Mouse (Mus musculus) embryonic facial prominence, embryonic 14.5 days (tissue): Measurements from ENCODE around the gene Rnft2. TPM values are rescaled to one million over a fixed set of nuclear protein-coding genes. Genes with fewer than 3 reads are reported as not detected.

ENCODE experiments used
- ATAC-seq: fragments of 200-750 bp; cut with Nextera tagmentation; 2 replicates; pipeline ENCODE4 v1.8.0; 2017; ENCODE audit warnings: low read depth, moderate number of reproducible peaks, moderate TSS enrichment
- DNase-seq: peaks from one replicate; pipeline ENCODE4 v3.0.0-alpha.2; 2015; ENCODE audit warnings: low spot score
- H3K27ac ChIP-seq: fragments of 300-500 bp; sonication (generic); replicated peaks from 2 replicates; pipeline ENCODE4 v1.5.1; 2014; ENCODE audit warnings: low read depth, mild to moderate bottlenecking, low read length, moderate library complexity
- H3K27me3 ChIP-seq: fragments of 300-500 bp; sonication (generic); replicated peaks from 2 replicates; pipeline ENCODE4 v1.6.1; 2014; ENCODE audit warnings: low read length; ENCODE audit not compliant: control insufficient read depth, insufficient read depth
- H3K36me3 ChIP-seq: fragments of 300-500 bp; sonication (generic); 2 replicates; pipeline ENCODE4 v1.6.1; 2014; ENCODE audit warnings: low read length, mixed read lengths; ENCODE audit not compliant: control insufficient read depth, insufficient read depth
- H3K4me1 ChIP-seq: fragments of 300-500 bp; sonication (generic); 2 replicates; pipeline ENCODE4 v1.6.1; 2014; ENCODE audit warnings: antibody characterized with exemption, low read length; ENCODE audit not compliant: control insufficient read depth, insufficient read depth
- H3K4me2 ChIP-seq: fragments of 300-500 bp; sonication (generic); 2 replicates; pipeline ENCODE4 v1.6.1; 2014; ENCODE audit warnings: low read depth, mild to moderate bottlenecking, low read length, moderate library complexity, mixed read lengths
- H3K4me3 ChIP-seq: fragments of 300-500 bp; sonication (generic); 2 replicates; pipeline ENCODE4 v1.5.1; 2014; ENCODE audit warnings: low read depth, mild to moderate bottlenecking, low read length
- H3K9ac ChIP-seq: fragments of 300-500 bp; sonication (generic); 2 replicates; pipeline ENCODE4 v1.6.1; 2014; ENCODE audit warnings: low read depth, mild to moderate bottlenecking, low read length, moderate library complexity, mixed read lengths
- H3K9me3 ChIP-seq: fragments of 300-500 bp; sonication (generic); 2 replicates; pipeline ENCODE4 v1.6.1; 2016; ENCODE audit warnings: low read length; ENCODE audit not compliant: control insufficient read depth
- WGBS: fragments of 180-500 bp; shearing (Covaris S2); extraction: QIAGEN DNeasy Blood & Tissue Kit; methylation state at CpG from one replicate; pipeline ENCODE4 v1.1.7; 2014; 5-methylcytosine and 5-hydroxymethylcytosine counted together
- polyA plus RNA-seq: library from polyadenylated mRNA; unstranded; fragments of >200 nt; fragmentation: Nextera tagmentation; extraction: Ambion mirVana; gene quantifications from 2 replicates; pipeline ENCODE4 v1.2.1, GENCODE M21; 2014

The Rnft2 gene
- polyA plus RNA-seq, 1 experiment from 2014 or later: 2.8 TPM

GRCm38 (mm10) chr5:118236891-118237290, 8.0 kb downstream of the Rnft2 start:
- H3K4me3 ChIP-seq: no peak overlapping the region
- H3K4me1 ChIP-seq: no peaks in the 10 kb centered on the region
- H3K9me3 ChIP-seq: no peaks in the 10 kb centered on the region
- H3K9ac ChIP-seq: no peak overlapping the region
- no peak overlapping the region for H3K27ac ChIP-seq
- no peak overlapping the region for H3K4me2 ChIP-seq
- DNase-seq (no peak), ATAC-seq (no peak)
- H3K27me3 ChIP-seq: no peaks in the 10 kb centered on the region
- peaks cover 29% of the 10 kb centered on the region for H3K36me3 ChIP-seq
- 78% methylated on average over 8 of the region's 12 CpGs for WGBS

GRCm38 (mm10) chr5:118230071-118230611, 14.8 kb downstream of the Rnft2 start:
- ATAC-seq (no peak), DNase-seq (no peak)
- H3K4me1 ChIP-seq: no peaks in the 10 kb centered on the region
- H3K9me3 ChIP-seq: no peaks in the 10 kb centered on the region
- 92% methylated on average over 13 of the region's 13 CpGs for WGBS
- H3K27ac ChIP-seq: no peak overlapping the region
- H3K4me2 ChIP-seq: no peak overlapping the region
- H3K27me3 ChIP-seq: no peaks in the 10 kb centered on the region
- H3K4me3 ChIP-seq: no peak overlapping the region
- H3K36me3 ChIP-seq: peaks cover 30% of the 10 kb centered on the region
- no peak overlapping the region for H3K9ac ChIP-seq

- Histone ChIP-seq H3K4me3 (no peak overlapping the region), H3K9me3 (no peaks in the 10 kb centered on the region), H3K27ac (no peak overlapping the region), H3K27me3 (no peaks in the 10 kb centered on the region), H3K9ac (no peak overlapping the region), H3K4me1 (no peaks in the 10 kb centered on the region), H3K4me2 (no peak overlapping the region), H3K36me3 (peaks cover 19% of the 10 kb centered on the region; the same call in 1 of the 2 replicates)
- WGBS: 61% methylated on average over 9 of the region's 9 CpGs
- peak; percentile 12; the same call in 1 of the 2 replicates for ATAC-seq
- DNase-seq: no peak
Measured at GRCm38 (mm10) chr5:118223142-118223757, 21.7 kb downstream of the Rnft2 start.

GRCm38 (mm10) chr5:118217410-118217809, 27.5 kb downstream of the Rnft2 start:
- Histone ChIP-seq H3K36me3 (0 out of 2 replicates have a peak, but pooled peaks cover 4% of the 10 kb centered on the region), H3K9ac (no peak overlapping the region), H3K4me2 (no peak overlapping the region), H3K9me3 (no peaks in the 10 kb centered on the region), H3K27ac (no peak overlapping the region), H3K4me1 (peaks cover 5% of the 10 kb centered on the region; the same call in 1 of the 2 replicates), H3K4me3 (no peak overlapping the region), H3K27me3 (no peaks in the 10 kb centered on the region)
- DNase-seq (peak; percentile 31), ATAC-seq (no peak)
- WGBS: 50% methylated on average over 6 of the region's 6 CpGs

- Histone ChIP-seq H3K27ac (peak overlapping the region; percentile 46; the same call in 1 of the 2 replicates), H3K4me2 (peak overlapping the region; percentile 57), H3K36me3 (no peaks in the 10 kb centered on the region), H3K9ac (peak overlapping the region; percentile 49), H3K4me3 (peak overlapping the region; percentile 31), H3K4me1 (peaks cover 5% of the 10 kb centered on the region; the same call in 1 of the 2 replicates), H3K27me3 (no peaks in the 10 kb centered on the region), H3K9me3 (no peaks in the 10 kb centered on the region)
- ATAC-seq (peak; percentile 87), DNase-seq (peak; percentile 92)
- 5% methylated on average over 24 of the region's 24 CpGs for WGBS
Measured at GRCm38 (mm10) chr5:118214418-118215154, 30.3 kb downstream of the Rnft2 start.

- peaks cover 5% of the 10 kb centered on the region; the same call in 1 of the 2 replicates for H3K4me1 ChIP-seq
- WGBS: 22% methylated on average over 5 of the region's 5 CpGs
- no peaks in the 10 kb centered on the region for H3K27me3 ChIP-seq
- ATAC-seq (peak; percentile 41; the same call in 1 of the 2 replicates), DNase-seq (no peak)
- H3K4me2 ChIP-seq: peak overlapping the region; percentile 57
- peak overlapping the region; percentile 49 for H3K9ac ChIP-seq
- H3K4me3 ChIP-seq: peak overlapping the region; percentile 31
- H3K9me3 ChIP-seq: no peaks in the 10 kb centered on the region
- H3K27ac ChIP-seq: peak overlapping the region; percentile 46; the same call in 1 of the 2 replicates
- no peaks in the 10 kb centered on the region for H3K36me3 ChIP-seq
Measured at GRCm38 (mm10) chr5:118214012-118214411, 30.9 kb downstream of the Rnft2 start.

GRCm38 (mm10) chr5:118205852-118206251, 39.1 kb downstream of the Rnft2 start:
- ATAC-seq (no peak), DNase-seq (no peak)
- no peak overlapping the region for H3K4me2 ChIP-seq
- no peak overlapping the region for H3K9ac ChIP-seq
- no peaks in the 10 kb centered on the region for H3K27me3 ChIP-seq
- H3K4me1 ChIP-seq: no peaks in the 10 kb centered on the region
- 73% methylated on average over 8 of the region's 8 CpGs for WGBS
- no peak overlapping the region for H3K4me3 ChIP-seq
- H3K9me3 ChIP-seq: no peaks in the 10 kb centered on the region
- no peak overlapping the region for H3K27ac ChIP-seq
- no peaks in the 10 kb centered on the region for H3K36me3 ChIP-seq

GRCm38 (mm10) chr5:118204675-118205440, 40.1 kb downstream of the Rnft2 start:
- Histone ChIP-seq H3K9me3 (no peaks in the 10 kb centered on the region), H3K4me1 (no peaks in the 10 kb centered on the region)
- no peak for ATAC-seq

More at GRCm38 (mm10) chr5:118204675-118205440, 40.1 kb downstream of the Rnft2 start:
- no peak for DNase-seq
- Histone ChIP-seq H3K27ac (no peak overlapping the region), H3K9ac (no peak overlapping the region), H3K4me3 (no peak overlapping the region), H3K27me3 (no peaks in the 10 kb centered on the region), H3K4me2 (no peak overlapping the region), H3K36me3 (no peaks in the 10 kb centered on the region)
- 79% methylated on average over 16 of the region's 16 CpGs for WGBS
